Mouse (Mus musculus) cerebellum, adult 2 months (tissue): ENCODE results near the gene Rgsl1. TPM values are rescaled to one million over a fixed set of nuclear protein-coding genes. Genes with fewer than 3 reads are reported as not detected.

Source experiments
- DNase-seq, 2 experiments: peaks; one replicate each; pipeline ENCODE4 v3.0.0; 2021
- H3K27ac ChIP-seq: fragments of 200-500 bp; 2 replicates; pipeline ENCODE4 v1.5.1; 2012; ENCODE audit warnings: low read length, control low read depth, inconsistent platforms; ENCODE audit not compliant: insufficient read depth
- H3K27me3 ChIP-seq: fragments of 200-500 bp; 2 replicates; pipeline ENCODE4 v1.6.1; 2012; ENCODE audit warnings: inconsistent platforms, mild to moderate bottlenecking, low read length, moderate library complexity; ENCODE audit not compliant: control insufficient read depth, insufficient read depth
- H3K4me1 ChIP-seq: fragments of 200-500 bp; 2 replicates; pipeline ENCODE4 v1.6.1; 2011; ENCODE audit warnings: low read length; ENCODE audit not compliant: control insufficient read depth, insufficient read depth
- H3K4me3 ChIP-seq: fragments of 200-500 bp; replicated peaks from 2 replicates; pipeline ENCODE3; 2011; ENCODE audit warnings: mild to moderate bottlenecking, low read depth, low read length, control low read depth; ENCODE audit not compliant: insufficient read depth
- CTCF ChIP-seq: fragments of 200-500 bp; IDR thresholded peaks from 2 replicates; pipeline ENCODE4 v1.5.1; 2011; ENCODE audit warnings: low read depth, mild to moderate bottlenecking, control low read depth, low read length, moderate library complexity, borderline replicate concordance; ENCODE audit not compliant: insufficient read depth
- POLR2A ChIP-seq: fragments of 200-500 bp; IDR thresholded peaks from 2 replicates; pipeline ENCODE4 v1.6.1; 2011; ENCODE audit warnings: low read length, control low read depth, borderline replicate concordance; ENCODE audit not compliant: insufficient read depth
- WGBS: fragments of 180-500 bp; shearing (Covaris S2); methylation state at CpG from one replicate; pipeline ENCODE4 v1.1.7; 2018; 5-methylcytosine and 5-hydroxymethylcytosine counted together
- polyA plus RNA-seq: library from polyadenylated mRNA; depleted of rRNA; stranded (reverse); fragments of >200 nt; gene quantifications from 2 replicates; pipeline ENCODE4 v1.2.3, GENCODE M21; 2012

Rgsl1 gene
- polyA plus RNA-seq, 1 experiment = 0.70 TPM

DNA sequence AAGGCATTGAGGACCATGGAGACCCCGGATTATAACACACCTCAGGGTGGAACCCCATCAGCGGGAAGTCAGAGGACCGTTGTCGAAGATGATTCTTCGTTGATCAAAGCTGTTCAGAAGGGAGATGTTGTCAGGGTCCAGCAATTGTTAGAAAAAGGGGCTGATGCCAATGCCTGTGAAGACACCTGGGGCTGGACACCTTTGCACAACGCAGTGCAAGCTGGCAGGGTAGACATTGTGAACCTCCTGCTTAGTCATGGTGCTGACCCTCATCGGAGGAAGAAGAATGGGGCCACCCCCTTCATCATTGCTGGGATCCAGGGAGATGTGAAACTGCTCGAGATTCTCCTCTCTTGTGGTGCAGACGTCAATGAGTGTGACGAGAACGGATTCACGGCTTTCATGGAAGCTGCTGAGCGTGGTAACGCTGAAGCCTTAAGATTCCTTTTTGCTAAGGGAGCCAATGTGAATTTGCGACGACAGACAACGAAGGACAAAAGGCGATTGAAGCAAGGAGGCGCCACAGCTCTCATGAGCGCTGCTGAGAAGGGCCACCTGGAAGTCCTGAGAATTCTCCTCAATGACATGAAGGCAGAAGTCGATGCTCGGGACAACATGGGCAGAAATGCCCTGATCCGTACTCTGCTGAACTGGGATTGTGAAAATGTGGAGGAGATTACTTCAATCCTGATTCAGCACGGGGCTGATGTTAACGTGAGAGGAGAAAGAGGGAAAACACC is 90.0 kb downstream of the Rgsl1 start:
- no peak for TF ChIP-seq POLR2A
- no peak for TF ChIP-seq CTCF
- DNase-seq = no peak
- H3K4me3 ChIP-seq = no peak overlapping the region
- H3K27ac ChIP-seq = no peak overlapping the region
- no peaks in the 10 kb centered on the region for H3K27me3 ChIP-seq
- H3K4me1 ChIP-seq = no peaks in the 10 kb centered on the region
- 67% methylated on average over 25 of the region's 25 CpGs for WGBS

DNA sequence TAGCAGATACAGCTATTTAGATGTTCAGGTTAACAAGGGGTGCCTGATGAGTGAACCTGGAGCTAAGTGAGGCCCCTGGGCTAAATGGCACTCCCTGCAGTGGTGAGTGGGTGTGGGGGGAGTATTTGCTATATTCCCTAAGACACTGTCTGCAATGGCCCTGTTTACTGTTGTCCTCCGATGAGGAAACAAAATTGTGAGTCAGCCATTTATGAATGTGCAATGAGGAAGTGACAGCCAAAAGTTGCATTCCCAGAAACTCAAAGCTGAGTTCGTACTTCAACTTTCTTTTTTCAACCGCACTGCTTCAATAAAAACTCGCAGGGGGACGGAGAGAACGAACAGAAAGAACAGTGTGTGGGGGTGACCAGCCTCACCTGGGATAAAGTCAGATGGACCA is 91.4 kb downstream of the Rgsl1 start:
- TF ChIP-seq POLR2A = no peak
- TF ChIP-seq CTCF = no peak
- Histone ChIP-seq H3K4me1 (no peaks in the 10 kb centered on the region), H3K4me3 (no peak overlapping the region), H3K27ac (no peak overlapping the region), H3K27me3 (no peaks in the 10 kb centered on the region)
- WGBS = 86% methylated on average over 6 of the region's 6 CpGs
- no peak for DNase-seq

DNA sequence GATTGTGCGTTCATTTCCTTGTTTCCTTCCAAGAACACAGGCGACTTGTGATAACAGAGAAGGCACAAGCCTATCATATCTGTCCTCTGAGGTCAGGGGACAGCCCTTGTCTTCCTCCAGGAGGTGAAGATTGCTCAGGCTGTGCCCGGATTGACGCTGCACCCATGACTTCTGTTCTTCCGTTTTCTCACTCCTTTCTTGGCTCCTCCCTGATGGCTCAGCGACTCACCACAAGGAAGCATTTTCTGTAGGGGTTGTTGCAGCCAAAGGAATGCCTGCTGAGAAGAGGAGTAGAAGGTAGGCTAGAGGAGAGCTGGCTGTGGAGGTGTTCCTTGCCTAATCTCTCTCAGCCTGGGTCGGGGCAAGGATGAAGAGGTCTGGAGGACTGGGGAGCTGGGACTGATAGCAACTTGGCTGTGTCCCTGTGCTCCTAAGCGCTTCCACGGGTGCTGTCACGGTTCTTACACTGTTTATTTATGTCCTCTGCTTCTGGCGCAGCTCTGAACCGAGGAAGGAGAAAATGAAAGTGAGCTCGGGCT is 92.1 kb downstream of the Rgsl1 start:
- no peak for DNase-seq
- Histone ChIP-seq H3K4me1 (no peaks in the 10 kb centered on the region), H3K27me3 (no peaks in the 10 kb centered on the region), H3K27ac (no peak overlapping the region), H3K4me3 (peak overlapping the region; percentile 5)
- no peak for TF ChIP-seq POLR2A
- no peak for TF ChIP-seq CTCF
- 34% methylated on average over 13 of the region's 13 CpGs for WGBS

DNA sequence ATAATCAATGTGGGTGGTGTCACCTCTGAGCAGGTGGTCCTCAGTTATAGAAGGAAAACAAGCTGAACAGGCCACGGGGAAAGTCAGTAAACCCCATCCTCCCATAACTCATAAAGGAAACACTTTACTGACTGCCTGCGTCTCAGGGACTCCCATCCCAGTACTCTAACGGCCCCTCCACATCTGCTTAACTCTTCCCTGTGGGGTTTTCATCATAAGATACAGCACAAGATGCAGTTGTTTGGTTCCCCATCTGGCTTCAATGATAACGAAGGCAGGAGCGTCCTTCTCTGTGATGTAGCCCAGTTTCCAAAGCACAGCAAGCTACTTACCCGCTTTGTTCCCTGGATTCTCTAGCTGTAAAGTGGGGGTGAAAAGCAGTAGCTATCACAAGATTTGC is 93.9 kb downstream of the Rgsl1 start:
- no peak for TF ChIP-seq CTCF
- no peak for TF ChIP-seq POLR2A
- Histone ChIP-seq H3K27me3 (no peaks in the 10 kb centered on the region), H3K27ac (no peak overlapping the region), H3K4me1 (no peaks in the 10 kb centered on the region), H3K4me3 (no peak overlapping the region)
- WGBS = 67% methylated on average over 6 of the region's 6 CpGs
- DNase-seq = no peak

DNA sequence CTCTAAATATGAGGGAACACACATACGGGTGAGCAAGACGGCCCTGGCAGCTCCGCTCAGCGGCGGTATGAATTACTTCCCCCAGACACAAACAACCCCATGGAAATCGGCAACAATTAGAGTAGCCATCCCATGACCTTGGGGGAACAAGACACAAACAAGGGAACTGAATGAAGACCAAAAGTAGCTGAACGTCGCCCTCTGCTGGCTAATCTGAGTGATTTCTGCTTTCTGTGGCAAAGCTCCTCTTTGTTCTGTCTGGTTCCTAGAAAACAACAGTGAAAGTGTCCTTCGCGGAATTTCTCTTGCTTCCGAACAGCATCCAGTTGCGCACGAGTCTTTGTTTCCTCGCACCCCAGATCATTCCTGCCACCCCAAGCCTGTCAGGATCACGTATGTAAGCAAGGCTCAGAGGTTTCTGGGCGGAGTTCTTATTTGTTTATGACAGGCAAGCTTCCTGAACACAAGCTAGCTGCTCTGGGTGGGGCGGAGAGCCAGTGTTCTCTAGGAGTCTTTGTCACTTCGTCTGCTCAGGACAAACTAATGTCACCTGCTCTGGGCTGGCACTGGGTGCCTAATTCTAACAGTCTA is 94.6 kb downstream of the Rgsl1 start, which contains the start of gene Rnasel:
Gene Rnasel, plus strand, starts transcription at position 216 of the 591 bp plus-strand sequence.
- DNase-seq = peak; percentile 57 to 63
- no peaks in the 10 kb centered on the region for H3K27me3 ChIP-seq
- H3K4me3 ChIP-seq = peak within 1 kb of the TSS; percentile 20
- WGBS = 3% methylated on average over 18 of the region's 18 CpGs
- H3K27ac ChIP-seq = no peak within 1 kb of the TSS
- no peaks in the 10 kb centered on the region for H3K4me1 ChIP-seq
- TF ChIP-seq POLR2A (no peak), CTCF (peak; percentile 72)

DNA sequence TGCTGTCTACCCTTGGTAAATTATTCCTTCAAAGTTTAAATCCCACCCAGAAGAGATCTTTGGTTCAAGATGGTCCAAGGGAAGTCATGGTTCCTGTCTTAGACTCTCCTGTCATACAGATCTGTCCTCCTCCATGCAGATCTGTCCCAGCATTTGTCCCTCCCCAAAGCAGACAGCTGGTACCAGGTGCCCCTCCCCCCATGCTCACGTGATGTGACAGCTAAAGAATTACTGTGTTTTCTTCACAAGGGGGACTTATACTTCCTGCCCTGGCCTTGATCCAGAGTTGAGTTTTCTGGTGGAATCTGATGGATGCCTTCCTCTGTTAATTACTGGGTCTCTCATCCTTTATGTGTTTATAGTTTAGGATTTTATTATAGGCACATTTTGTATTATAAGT is 95.4 kb downstream of the Rgsl1 start:
- no peak for DNase-seq
- TF ChIP-seq CTCF = no peak
- no peak for TF ChIP-seq POLR2A
- no peaks in the 10 kb centered on the region for H3K27me3 ChIP-seq
- H3K4me3 ChIP-seq = no peak overlapping the region
- H3K27ac ChIP-seq = no peak overlapping the region
- 10% methylated on average over 1 of the region's 1 CpGs for WGBS
- H3K4me1 ChIP-seq = no peaks in the 10 kb centered on the region

DNA sequence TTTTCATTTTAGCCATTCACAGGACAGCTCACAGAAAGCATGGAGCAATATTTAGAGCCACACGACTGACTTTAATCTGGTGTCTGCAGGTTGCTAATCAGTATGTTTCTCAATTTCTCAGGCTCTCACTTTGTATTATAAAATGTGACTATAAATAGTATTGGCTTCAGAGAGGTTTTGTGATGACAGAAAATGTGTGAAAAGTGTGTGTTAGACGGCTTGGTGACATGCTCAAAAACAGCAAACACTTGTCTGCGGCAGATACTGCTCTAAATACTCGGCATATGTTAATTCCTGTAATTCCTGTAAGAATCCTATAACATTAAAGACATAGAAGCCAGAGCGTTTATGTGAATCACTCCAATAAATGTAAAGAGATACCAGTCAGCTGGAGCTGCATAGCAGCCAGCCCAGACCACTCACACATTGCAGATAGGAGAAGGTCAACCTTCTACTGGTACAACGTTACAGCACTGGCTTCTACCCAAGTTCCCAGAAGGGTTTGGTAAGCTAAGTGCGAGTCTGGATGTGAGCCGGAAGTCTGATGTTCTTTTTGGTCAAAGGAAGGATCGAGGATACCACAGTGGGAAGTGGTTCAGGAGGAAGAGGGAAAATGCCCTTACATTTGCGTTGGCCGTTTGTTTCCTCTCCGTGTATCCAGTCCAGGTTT is 95.9 kb downstream of the Rgsl1 start:
- H3K4me1 ChIP-seq = no peaks in the 10 kb centered on the region
- H3K27ac ChIP-seq = no peak overlapping the region
- 69% methylated on average over 12 of the region's 12 CpGs for WGBS
- TF ChIP-seq POLR2A (no peak), CTCF (no peak)
- DNase-seq = no peak
- no peaks in the 10 kb centered on the region for H3K27me3 ChIP-seq
- H3K4me3 ChIP-seq = no peak overlapping the region
